Mouse (Mus musculus) olfactory bulb, adult 2 months (tissue): Measurements from ENCODE around the gene Tmem59.

Experiments
- CTCF ChIP-seq: fragments of 200-500 bp; IDR thresholded peaks from 2 replicates; pipeline ENCODE4 v1.5.1; 2012; ENCODE audit warnings: low read depth, mild to moderate bottlenecking, low read length, moderate library complexity; ENCODE audit not compliant: insufficient read depth
- POLR2A ChIP-seq: fragments of 200-500 bp; IDR thresholded peaks from 2 replicates; pipeline ENCODE4 v1.6.1; 2012; ENCODE audit warnings: mild to moderate bottlenecking, low read depth, low read length, moderate library complexity; ENCODE audit not compliant: insufficient read depth

GRCm38 (mm10) chr4:107245368-107245767 is 67.2 kb downstream of the Tmem59 start:
- no peak for TF ChIP-seq CTCF
- TF ChIP-seq POLR2A: no peak
